Mouse (Mus musculus): ENCODE measurements around the gene Olig1.

Gene Olig1

DNA sequence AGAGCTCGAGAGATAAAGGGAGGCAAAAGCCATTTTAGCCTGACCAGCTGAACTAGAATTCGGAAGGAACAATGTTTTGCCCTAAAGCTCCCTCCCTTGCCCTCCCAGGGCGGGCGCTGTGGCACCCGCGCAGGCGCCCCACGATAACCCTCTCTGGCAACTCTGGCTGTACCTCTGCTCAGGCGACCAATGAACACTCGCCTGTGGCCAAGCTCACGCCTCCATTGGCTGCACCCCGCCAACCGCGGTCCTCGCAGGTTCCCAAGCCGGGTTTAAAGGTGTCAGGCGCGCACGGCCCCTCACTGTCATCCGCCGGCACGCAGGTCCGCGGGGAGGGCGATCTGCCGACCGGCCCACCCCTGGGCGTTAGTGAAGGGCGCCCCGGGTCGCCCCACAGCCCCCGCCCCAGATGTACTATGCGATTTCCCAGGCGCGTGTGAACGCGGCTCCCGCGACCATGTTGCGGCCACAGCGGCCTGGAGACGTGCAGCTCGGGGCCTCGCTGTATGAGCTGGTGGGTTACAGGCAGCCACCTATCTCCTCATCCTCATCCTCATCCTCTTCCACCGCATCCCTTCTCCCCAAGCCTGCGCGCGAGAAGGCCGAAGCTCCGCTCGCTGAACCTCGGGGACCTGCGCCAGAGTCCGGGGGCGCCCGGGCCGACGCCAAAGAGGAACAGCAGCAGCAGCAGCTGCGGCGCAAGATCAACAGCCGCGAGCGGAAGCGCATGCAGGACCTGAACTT lies at the start of gene Olig1:
Gene Olig1 (plus strand): TSS at position 305 of the 744 bp plus-strand sequence.
- no peak for DNase-seq (ENCODE audit: low read depth)

DNA sequence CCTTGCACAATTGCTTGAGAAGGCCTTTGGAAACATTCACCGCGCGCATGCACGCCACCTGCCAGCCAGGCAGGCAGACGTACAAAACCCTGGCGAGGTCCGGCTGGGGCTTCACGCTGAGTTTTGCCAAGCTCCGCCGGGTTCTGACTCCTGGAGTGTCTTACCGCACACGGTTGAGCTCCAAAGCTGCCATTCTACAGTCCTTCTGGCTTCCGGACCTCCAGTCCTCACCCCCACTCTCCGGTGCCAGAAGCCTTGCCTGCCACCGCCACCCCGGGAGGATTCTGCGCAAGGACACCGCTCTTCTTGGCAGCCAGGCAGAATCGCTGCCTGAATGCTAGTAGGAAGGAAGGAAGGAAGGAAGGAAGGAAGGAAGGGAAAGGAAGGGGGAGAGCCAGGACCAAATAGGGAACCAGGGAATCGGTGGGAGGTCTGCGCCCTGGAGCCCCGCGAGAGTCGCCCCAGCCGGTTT lies 47.4 kb upstream of the Olig1 start:
- DNase-seq (ENCODE audit: low read depth): no peak

DNA sequence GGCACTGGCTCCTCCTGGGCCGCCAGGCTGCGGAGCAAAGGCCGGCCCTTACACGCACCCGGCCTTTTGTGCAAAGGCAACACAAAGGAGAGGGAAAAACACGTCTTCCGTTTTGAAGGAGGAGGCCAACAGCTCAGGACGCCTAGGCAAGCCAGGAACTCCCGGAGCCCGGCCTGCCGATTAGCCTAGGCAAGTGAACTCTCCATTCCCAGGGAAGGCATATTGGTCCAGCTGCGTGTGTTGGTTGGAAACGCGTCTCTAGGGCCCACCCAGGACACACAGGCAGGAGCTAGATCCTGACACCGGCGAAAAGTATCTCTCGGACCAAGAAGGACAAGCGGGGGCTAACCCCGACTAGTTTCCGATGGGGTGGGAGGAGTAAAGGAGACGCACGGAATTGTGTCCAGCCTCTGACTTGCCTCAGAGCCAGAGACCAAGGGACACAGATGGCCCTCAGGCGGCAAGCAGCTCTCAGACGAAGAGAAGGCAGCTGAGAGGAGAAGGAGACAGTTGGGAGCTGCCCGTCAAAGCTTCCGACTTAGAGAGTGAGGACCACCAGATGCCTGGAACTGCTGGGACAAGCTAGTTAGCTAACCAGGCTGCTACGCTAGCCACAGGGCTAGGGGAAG lies 46.8 kb upstream of the Olig1 start:
- DNase-seq (ENCODE audit: low read depth): no peak

DNA sequence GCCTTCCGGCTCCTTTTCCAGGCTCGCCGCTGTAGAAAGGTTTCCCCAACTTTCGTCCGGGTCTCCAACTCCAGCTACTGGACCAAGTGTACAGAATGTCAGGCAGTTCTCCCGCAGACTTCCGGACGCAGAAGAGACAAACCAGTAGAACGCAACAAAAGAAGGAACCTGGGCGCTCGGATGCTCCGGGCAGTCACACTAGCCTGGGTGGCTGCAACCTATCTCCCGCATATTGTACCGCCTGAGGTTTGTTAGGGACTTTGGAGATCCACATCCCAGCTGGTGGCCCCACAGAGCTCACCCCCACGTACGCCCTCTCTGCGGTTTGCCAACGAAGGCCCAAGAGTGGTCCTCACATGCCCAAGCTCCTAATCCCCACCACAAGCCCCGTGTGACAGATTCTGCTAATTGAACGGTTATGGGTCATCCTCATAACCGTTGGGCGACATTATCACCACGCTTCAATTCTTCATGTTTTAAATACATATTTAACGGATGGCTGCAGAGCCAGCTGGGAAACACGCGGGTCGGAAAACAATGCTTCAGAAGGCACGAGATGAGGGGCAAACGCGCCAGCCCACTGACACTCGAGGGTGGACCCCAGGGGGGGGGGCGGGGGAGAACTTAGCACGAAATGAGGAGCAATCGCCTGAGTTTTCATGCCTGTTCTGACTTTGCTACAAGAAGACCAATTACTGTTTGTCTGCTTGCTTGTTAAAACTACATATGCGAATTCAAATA lies 46.1 kb upstream of the Olig1 start:
- DNase-seq (ENCODE audit: low read depth): no peak

DNA sequence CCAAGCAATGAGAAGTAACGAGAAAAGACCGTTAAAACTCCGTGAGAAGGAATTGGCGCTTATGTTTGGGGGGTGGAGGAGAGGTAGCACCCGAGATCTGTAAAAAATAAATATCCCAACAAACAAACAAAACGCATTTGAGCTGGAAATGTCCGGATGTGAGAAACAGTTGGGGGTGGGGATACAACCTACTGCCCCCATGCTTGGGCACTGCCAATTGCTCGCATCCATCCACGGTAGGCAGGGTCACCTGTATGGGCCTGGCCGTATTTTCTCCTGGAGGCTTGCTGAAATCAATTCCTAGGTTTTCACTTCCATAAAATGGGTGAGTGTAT lies 45.5 kb upstream of the Olig1 start:
- no peak for DNase-seq (ENCODE audit: low read depth)

DNA sequence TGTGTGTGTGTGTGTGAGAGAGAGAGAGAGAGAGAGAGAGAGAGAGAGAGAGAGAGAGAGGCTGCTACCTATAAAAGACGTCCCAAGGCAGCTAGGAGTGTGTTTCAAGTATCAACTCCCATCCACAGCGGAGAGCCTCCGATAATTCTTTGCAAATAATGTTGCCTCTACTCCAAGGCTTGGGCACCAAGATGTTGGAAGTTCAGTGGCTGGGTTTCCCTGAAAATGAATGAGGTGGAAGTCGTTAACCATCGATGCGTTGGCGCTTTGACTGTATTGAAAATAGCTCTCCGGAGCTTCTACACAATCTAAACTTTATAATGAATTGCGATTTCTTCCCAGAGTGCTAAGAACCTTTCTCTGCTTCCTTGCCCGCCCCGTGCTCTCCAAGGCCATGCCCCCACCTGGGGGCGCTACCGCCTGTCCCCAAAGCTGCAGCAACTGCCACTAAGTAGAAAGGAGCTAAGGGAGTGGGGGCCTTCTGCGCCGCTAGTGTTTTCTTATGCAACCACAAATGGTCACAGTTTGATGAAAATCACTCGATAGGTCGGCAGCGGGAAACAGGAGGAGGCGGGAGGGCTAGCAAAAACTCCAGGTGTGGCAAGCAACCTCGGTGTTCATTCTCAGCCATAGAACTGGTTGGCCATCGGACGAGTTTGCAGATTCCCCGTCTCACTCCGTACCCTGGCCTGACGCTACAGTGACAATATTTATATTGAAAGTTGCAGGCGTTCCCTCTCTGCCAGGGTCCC lies 44.9 kb upstream of the Olig1 start:
- no peak for DNase-seq (ENCODE audit: low read depth)

DNA sequence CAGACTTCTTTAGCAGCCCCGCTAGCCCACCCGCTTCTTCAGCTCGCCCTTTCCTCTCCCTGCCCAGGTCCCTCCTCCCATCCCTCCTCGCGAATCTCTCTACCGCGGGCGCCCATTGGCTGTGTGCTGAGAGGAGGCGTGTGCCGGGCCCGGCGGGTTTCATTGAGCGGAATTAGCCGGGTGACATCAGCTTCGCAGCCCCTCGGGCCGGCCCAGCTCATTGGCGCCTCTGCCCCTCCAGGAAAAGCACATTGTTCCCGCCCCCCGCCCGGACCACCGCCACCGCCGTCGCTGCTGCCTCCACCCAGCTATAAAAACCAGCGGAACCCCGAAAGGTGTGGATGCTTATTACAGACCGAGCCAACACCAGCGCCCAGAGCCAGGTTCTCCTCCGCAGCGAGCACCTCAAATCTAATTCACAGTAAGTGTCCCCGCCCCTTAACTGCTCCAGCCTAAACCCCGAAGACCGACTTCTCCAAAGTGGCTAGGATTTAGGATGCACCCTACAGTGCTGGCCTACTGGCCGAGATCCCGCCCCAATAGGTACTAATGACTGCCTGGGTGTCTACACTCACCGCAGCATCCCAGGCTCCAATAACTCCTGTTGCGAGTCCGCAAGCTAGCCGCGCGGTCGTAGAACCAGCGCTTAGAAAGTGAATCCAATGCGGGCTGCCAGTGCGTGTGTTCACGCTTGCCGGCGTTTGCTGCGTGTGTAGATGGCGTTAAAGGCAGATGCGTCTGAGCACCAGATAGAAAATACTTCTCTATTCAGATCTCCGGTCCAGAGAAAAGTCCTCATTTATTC lies 44.1 kb upstream of the Olig1 start, which contains the start of gene Olig2:
Gene Olig2 (plus strand): TSS at position 225 of the 805 bp plus-strand sequence.
- DNase-seq (ENCODE audit: low read depth): no peak

DNA sequence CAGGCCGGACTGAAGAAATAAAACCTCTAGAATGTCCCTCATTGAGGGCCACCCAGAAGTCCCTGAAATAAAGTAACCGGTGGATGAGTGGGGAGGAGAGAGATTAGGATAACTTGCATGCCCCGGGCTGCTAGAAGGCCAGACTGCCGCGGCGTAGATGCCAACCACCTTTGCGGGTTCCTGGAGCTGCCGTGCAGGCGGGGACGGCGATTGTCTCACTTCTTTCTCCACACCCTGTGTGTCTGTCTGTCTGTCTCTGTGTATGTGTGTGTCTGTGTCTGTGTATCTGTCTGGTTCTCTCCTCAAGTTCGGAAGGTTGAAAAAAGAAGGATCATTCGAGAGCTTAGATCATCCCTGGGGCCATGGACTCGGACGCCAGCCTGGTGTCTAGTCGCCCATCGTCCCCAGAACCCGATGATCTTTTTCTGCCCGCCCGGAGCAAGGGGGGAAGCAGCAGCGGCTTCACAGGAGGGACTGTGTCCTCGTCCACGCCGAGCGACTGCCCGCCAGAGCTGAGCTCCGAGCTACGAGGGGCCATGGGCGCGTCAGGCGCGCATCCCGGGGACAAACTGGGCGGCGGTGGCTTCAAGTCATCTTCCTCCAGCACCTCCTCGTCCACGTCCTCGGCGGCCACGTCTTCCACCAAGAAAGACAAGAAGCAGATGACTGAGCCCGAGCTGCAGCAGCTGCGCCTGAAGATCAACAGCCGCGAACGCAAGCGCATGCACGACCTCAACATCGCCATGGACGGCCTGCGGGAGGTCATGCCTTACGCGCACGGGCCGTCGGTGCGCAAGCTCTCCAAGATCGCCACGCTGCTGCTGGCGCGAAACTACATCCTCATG lies 43.3 kb upstream of the Olig1 start:
- DNase-seq (ENCODE audit: low read depth): no peak

DNA sequence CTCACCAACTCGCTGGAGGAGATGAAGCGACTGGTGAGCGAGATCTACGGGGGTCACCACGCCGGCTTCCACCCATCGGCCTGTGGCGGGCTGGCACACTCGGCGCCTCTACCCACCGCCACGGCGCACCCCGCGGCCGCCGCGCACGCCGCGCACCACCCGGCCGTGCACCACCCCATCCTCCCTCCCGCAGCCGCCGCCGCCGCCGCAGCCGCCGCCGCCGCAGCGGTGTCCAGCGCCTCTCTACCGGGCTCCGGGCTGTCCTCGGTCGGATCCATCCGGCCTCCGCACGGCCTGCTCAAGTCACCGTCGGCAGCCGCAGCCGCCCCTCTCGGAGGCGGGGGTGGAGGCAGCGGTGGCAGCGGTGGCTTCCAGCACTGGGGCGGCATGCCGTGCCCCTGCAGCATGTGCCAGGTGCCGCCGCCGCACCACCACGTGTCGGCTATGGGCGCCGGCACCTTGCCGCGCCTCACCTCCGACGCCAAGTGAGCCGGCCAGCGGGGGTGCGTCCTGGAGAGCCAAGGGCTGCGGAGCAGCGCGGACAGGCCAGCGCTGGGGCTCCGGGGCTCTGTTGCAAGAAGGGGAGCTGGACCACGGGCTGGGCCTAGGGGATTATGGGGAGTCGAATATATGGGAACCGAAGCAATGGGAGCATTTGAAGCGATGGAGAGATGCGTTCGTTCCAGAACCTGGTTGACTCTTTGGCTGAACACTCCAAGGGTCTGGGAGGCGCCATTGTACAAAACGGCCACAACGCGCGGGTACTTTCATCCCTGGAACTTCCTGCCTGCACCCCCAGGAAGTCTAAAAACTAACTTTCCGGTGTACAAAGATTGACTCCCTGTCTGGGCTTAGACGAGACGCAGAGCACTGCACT lies 42.5 kb upstream of the Olig1 start:
- no peak for DNase-seq (ENCODE audit: low read depth)

DNA sequence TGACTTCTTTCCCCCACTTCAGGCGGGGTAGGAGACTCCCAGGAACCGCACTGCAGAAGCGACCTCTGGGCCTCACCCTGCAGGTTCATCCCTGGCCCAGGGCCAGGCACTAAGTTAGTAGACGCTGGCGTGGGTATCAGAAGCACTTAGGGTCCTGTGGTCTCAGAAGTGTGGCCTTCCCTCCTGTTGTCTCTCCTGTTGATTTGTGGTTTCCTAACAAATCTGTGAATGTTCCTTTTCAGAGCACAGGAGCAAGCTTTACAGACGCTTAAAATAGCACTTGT lies 41.9 kb upstream of the Olig1 start:
- DNase-seq (ENCODE audit: low read depth): no peak

DNA sequence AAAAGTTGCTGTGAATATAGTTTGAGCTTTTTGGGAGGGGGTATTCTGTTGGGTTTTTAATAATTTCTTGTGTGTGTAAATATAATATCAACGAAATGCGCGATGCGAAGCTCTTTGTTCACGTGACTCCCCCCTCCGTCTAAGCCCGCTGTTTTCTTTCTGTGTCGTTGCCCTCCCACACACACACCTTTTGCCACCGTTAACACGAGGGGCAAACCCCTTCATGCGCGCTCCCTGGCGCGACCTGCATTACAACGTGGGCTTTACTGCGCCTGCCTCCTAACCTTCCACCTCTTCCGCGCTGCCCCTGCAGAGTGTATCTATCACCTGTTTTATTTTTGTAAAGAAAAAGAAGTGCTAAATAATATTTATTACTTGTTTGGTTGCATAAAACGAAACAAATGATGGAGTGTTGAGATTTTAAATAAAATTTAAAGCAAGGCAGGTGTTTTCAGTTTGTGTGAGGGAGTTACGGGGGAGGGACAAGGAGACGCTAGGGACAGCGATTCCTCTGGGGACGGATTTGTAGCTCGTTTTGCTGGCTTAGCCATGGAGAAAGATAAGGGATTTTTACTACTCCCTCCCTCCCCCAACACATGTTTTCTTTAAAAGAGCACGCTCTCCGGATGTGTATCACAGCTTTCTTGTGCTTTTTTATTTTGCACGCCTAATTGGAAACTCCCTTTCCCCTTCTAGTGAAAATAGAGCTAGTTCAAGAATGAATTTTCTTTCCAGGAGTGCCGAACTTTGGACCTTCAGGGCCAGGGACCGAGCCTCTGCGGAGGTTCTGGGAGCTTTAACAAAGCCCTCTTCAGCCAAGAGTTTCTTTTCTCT lies 41.1 kb upstream of the Olig1 start:
- no peak for DNase-seq (ENCODE audit: low read depth)

DNA sequence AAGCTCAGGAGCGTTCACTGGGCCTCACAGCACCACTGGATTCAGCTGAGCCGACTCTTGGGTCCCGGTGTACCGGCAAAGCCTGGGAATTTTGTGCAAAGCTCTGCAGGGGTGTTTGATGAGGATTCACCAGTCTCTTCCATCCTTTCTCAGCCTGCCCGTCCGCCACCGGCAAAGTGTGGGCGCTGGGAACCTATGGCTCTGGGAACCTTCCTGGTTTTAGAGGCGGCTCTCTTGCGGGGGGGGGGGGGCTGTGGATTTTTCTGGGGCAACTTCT lies 40.6 kb upstream of the Olig1 start:
- DNase-seq (ENCODE audit: low read depth): no peak

DNA sequence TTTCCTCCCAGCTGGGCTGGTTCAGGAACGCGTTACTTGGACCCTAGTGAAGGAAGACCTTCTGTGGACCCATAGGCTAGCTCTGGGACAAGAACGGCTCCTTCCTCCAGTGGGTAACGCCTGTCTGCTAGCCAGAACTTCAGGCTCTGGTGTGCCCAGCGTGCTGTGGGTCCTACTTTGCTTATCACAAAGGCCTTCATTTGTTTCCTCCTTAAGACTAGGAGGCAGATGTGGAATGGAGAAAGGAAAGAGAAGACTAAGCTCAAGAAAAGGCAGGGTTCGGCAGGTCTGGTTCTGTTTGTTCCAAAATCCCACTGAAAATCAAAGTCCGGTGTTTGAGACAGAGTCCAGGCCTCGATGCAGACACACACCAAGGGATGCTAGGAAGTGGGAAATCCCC lies 39.9 kb upstream of the Olig1 start:
- no peak for DNase-seq (ENCODE audit: low read depth)

DNA sequence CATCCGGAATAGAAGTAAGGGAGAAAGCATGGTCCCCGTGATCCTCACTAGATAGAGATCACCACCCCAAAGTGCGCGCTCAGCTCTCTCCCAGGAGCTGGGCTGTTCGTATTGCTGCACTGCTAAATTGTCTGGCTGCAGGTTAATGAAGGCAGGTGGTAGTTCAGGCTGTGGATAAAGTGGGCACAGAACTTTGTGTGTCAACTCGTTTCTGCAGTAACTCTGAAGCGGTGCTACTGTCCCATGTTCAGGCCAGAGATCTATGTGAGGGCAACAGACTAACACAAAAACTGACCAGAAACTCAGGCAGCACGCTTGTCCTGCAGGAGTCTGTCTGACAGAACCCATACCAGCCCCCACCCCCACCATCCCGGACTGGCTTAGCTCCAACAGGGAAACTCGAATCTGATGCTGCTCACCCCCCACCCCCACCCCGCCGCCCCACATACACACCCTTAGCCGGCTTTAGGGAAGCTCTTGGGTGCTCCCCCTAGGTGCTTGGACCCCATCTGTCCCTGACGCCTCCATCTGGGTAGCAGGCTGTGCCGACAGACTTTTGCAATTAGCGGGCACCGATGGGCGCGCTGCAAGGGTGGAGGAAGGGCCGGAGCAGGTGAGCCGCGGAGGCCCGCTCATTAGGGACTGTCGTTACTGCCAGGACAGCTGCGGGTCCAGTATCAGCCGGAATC lies 37.6 kb upstream of the Olig1 start:
- DNase-seq (ENCODE audit: low read depth): no peak

DNA sequence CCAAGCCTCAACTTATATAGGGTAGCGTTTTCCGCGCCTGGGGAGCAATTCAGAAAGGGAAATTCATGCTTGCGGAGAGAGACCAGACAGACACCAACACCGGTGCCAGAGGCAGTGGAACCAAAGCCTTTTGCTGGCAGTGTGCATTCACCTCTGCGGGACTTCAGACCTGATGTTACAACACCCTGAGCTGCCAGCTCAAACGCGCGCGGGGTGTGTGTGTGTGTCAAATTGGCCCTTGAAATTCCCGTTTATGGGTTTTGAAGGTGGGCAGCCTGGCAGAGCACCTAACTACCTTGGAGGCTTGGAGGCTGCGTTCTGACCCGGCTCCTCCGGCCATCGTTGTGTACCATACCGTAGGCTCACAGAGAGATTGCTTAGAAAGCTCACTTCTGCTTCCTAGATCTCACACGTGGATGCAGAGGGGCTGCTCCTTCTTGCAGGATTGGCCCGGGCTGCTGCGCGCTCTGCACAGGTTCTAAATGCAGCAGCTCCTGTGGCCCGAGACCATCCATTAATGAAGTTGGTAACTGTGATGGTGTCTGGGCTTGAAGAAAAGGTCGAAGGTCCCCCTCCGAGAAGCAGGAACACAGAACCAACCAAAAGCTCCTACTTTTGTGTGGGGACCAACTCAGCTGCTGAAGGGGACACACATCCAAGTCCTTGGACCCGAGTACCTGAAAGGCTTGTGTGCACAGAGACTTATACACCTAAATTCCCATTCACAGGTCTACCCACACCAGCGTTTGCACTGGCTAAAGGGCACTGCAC lies 36.9 kb upstream of the Olig1 start:
- DNase-seq (ENCODE audit: low read depth): no peak

DNA sequence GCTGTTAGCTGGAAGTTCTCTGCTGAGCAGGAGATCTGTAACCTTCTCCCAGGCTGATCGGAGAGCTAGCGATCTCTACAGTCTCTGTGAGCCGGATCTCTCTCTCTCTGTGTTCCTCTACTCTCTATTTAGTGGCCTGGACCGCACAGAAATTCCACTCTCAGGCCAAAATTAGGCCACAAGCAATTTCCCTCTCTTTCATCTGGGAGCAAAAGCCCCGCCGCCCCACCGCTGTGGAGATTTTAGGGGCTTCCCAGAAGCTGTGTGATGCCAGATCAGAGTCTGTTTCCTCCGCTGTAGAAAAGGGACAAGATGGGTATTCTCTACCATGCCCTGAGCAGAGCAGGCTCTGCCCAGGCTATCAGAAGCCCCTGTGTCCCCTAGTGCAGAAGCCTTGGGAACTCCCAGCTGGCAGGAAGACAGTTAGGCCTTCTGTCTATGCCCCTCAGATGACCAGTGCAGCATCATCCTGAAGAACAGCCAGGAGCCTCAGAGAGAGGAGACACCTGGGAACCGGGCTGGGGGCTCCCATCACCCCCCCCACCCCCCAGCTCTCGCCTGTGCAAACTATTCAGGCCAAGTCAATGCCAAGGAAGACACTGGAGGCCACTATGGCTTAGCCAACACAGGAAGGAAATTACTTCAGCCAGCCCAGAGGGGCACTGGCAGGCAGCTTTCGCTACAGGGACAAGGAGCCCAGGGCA lies 36.2 kb upstream of the Olig1 start:
- DNase-seq (ENCODE audit: low read depth): no peak

DNA sequence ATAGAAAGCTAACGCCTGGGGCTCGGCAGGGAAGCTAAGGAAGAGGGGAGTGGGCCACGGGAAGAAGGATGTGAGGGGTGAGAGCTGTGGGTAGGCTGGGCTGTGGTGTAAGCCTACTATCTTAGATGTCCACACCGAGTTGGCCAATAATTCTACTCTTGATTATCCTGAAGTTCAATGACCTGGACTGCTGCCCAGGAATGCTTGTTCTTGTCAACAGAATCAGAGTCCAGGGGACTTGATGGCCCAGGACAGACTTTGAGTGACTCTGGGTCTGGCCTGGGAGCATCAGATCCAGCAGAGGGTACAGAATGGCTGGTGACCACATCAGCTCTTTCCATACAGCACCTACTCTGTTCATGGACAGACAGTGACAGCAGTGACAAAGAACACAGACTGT lies 30.5 kb upstream of the Olig1 start:
- DNase-seq (ENCODE audit: low read depth): no peak

Measured in c-Kit-positive CD71-negative TER-119-negative erythroid progenitor cells, embryonic 14.5 days (primary cell).